Mouse (Mus musculus) kidney, adult 18-20 months (tissue): ENCODE measurements at regions not wholly inside any gene's neighbourhood (a gene's known extent, or its start where the extent isn't known, plus 50 kb on each side); places are given as distances from the start of the nearest gene placed in this dataset.

Experiments
- DNase-seq: peaks from one replicate; pipeline ENCODE4 v3.0.0; 2021

DNA sequence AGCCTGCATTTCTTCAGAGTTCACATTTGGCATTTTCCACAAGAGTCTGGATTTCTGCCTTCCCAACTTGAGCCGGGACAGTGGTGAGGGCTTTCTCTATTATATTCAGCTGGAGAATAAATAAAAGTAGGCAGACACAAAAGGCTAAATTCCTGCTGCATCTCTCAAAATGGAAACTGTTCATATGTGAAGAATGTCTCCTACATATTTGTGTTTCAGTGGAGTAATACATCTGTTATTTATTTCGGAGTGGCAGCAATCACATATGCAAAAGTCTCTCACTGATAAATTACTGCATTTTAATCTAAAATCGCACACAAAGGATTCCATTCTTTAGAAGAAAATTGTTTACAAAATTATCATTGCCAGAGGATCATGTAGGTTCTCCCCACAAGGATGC is 230.9 kb upstream of the Tank start:
- DNase-seq = no peak

DNA sequence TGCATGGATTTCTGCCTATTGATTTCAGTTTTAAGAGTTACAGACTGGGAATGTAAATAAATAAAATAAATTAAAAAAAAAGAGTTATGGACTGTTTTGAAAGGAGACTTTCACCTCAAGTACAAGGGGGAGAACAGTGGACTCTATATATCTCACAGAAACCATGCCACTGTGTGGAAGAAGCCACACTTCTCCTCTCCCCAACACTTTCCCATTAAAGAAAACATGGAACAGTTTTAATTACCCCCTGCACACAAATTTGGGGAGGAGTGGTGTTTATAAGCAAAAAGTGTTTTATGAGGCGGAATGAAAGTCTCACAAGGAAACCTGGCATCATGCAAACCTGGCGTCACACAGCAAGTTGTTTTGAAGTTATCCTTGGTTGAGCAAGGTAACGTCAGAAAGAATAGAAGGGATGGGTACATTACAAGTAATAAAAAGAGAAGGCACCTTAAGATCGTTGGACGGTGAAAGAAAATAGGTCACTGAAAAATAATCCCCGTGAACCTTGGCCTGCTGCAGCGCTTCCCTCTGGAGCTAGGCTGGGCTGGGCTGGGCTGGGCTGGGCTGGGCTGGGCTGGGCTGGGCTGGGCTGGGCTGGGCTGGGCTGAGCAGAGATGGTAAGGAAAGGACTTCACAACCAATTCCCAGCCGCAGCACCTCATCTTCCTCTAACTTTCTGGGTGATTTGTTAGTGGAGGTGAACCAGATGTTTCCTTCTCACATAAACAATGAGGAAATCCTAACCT is 232.2 kb upstream of the Tank start:
- DNase-seq = no peak

DNA sequence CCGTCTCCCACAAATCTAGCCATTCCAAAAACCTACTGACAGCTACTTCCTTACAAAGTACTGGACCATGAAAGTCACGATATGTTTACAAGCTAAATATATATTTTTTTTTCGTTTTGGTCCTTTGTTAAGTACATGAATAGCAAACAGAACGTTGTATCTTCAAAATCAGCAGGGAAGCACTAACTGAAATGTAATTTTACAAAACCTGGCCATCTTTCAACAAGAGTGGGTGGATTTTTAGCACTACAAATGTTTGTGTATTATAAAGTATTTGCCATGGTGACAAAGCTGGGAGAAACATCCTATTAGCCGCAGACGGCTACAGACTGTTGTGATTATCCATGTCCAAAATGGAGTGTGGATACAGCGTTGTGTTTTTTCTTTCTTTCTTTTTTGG is 233.1 kb upstream of the Tank start:
- DNase-seq = no peak

DNA sequence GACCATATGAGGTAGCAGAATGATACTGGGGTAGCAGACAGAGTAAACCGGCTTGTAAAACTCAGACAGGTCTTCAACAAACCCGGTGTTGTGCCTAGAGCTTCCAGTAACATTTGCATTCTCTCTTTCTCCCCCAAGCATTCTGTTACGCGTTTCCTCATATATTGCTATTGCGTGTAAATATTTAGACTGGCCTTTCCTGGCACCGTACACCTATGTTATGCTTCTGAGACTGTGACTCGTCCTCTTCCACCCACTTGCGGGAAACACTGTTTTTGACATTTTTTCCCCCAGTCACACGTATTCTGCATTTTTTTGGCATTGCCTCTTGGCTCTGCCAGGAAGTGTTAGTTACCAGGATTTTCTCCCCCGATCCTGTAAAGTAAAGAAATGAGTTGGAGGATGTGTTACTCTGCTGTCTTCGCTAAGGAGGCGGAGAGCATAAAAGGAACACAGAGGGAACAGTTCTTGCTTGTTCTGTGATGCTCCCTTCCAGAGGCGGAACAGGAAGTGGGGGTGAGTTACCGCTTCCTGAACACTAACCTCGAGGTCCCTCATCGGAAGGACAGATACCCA is 233.7 kb upstream of the Tank start:
- peak; percentile 35 for DNase-seq

DNA sequence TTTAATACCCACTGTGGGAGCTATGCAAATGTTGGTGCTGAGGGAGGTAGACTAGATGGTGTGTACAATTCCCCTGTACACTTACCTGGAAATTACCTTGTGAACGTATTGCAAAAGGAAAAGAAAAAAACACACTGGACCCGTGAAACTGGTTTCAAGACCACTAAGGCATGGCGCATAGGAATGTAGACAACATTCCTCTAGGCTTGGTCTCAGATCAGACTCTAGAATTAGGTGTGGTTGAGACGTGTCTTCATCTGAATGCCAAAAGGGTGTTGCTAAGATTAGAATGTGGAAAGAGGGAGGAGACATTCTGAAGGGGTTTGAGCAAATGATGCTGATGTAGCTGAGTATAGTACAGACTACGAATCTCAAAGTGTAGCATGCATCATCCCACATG is 237.1 kb upstream of the Tank start:
- DNase-seq = no peak

DNA sequence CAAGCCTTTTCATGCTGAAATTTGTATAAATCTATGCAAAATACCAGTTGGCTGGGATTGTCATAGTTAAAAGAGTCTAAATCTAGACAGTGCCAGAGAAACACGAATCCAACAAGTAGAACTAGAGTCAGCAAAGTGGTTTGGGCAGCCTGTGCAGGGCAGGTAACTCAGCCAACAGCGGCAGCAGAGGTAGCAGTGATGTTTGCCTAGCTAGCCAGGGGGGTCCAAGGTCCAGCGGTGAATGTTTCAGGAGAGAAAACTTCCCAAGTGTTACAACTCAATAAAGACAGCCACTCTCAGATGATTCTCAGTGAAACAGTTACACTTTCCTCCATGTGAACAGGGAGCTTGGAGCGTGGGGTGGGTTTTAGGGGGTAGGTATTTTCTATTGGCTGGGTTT is 259.2 kb upstream of the Tank start:
- no peak for DNase-seq

DNA sequence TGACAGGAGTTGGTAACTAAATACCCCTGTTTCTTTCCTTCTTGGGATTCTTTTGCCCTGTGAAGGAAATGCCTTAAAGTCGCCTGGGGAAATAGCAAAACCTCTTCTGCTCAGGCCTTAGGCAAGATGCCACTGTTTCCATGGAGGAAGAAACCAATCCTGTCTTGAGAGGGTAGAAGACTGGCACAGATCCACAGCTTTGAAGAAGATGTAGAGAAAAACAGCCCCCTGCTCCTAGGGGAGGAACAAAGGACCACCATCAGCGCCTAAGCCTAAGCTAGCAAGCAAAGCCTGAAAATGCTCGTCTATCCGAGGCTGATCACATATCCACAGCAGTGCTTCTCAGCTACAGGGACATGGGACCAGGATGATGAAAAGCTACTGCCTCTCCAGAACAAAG is 268.0 kb upstream of the Tank start:
- no peak for DNase-seq

DNA sequence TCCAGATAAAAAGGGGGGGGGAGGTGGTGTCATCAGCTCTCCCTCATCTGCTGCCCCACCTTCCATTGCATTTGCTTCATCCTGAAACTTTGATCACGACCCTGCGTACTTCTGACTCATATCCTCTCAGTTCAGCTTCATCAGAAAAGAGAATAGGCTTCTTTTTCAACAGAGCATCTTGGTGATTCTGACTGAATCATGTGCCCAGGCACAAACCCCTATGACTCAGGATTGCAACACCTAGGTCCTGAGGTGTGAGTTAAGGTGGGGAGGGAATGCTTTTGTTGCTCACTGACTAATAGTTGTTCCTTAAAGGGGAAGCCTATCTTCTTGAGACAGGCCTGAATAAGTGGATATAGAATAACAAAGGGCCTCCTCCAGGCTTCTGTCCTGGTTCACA is 269.2 kb upstream of the Tank start:
- no peak for DNase-seq

DNA sequence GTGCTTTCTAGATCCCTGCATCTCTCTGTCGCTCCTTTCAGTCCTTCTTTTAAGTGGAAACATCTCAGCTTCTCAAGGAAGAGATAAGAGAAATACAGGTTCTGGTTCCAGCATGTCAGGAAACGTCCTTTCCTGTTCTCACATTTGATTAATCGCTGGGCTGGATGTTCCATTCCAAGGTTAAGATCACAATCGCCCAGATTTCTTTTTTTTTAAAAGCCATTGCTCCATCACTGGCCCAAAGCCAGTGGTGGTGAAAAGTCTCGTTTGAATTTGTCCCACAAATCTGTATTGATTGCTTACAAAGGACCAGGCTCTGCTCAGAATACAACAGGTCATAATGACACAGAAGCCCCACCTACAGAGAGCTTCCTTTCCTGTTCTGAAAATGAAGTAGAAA is 281.2 kb upstream of the Tank start:
- DNase-seq = peak; percentile 29

DNA sequence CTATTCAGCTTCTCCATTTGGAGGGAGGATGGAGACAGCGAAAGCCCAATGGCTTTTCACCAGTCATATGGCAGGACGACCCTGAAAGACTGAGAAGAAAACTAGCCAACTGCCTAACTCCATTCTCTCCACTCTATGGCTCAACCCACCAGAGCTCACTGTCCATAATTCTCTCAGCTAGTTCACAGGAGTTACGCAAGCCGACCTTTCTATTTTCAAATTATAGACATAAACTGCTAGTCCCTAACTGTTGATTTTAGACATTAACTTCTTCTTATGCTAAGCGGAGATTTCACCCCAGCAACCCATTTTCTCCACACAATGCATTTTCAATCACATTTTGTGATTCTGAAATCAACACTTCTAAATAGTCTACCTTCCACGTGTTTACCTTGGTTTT is 281.8 kb upstream of the Tank start:
- no peak for DNase-seq

DNA sequence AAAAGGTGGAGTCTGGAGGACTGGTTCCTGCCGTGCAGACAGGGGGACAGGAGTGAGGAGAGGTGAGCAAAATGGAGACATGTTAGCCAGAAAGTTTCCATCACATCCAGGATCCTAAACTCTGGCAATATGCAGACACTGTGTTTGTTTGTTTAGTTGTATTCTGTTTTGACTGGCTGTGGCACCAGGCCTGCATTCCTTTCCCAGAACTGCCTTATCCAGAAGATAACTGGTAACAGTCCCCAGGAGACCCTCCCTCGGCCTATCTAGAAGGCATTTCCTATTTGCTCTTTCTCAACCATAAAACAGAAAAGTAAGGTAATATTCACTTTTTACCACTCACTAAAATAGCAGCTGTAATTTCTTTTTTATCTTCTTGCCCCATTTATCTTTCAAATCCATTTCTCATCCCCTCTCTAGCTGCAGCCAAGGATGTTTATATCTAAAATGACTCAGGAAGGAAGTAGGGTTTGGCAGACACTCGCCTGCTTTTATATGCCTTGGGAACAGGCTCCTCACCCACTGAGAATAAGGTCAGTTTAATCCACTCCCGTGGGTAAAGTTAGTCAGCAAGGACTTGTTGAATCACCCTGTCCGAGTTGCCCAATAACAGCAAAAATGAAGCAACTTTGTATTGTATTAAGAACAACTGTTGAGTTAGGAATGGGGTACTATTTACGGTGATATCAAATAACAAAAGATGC is 283.0 kb upstream of the Tank start:
- peak; percentile 36 for DNase-seq

DNA sequence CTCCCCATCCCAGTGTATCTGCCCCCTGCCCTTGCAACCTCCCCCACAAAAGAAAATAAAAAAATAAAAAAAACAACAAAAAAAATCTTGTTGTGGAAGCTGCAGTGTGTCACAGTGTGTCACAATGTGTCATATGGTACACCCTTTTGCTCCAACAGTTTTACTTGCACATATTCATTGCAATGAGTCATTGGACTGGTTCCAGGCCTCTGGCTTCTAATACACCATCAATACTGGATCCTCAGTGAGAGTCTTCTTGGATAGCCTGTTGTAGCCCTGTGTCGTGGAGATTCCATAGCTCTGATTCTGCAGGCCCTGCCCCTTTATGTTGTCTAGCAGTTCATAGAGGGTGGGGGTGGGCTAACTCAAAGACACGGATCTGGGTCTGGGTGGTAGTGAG is 290.1 kb upstream of the Tank start:
- DNase-seq = no peak

DNA sequence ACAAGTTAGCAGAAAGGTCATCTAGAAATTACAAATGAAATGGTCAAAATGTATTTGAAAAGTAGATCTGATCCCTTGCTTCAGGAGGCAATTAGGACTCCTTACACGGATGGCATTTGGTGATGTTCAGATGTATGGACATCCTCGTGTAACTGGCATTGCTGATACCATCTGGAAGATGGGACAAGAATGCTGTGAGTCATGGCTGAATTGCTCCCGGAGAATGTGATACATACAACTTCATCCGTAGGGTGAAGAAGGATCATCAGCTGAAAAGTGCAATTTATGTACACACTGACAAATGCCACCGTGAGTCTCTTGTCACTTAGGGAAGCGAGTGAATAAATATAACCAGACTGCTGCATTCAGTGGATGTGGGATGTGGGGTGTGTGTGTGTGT is 293.7 kb upstream of the Tank start:
- no peak for DNase-seq

DNA sequence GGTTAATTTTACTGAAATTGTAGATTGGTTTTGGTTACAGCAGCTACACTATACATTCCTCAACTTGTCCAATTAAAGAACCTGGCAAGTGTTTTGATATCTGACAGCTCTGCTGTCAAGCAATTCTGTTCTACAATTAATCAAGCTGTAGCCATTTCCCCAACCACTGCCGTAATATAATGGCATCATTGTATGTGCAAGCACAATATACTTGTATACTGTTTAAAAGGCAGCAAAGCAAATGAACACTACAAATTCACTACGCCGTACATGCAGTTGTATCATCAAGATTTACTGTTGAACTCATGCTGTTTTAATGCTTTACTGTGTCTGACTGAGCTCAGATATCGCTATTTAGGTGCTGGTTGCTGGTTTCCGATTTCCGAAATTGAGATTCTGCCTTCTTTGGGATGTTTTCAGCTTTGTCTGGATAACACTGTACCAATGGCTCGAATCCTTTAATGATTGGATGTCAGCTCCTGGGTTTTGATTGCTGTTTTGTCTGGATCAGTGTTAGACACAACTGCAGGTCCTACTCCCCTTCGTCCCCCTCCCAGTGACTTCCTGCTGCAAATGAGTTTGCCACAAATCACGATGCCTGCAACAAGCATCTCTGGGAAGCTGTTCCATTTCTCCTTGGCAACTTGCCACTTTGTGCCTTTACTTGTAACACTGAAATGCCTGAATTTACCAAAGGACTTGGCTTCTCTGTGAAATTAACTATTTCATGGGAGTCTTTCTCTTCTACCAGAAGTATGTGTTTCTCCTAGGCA is 294.4 kb upstream of the Tank start:
- no peak for DNase-seq

DNA sequence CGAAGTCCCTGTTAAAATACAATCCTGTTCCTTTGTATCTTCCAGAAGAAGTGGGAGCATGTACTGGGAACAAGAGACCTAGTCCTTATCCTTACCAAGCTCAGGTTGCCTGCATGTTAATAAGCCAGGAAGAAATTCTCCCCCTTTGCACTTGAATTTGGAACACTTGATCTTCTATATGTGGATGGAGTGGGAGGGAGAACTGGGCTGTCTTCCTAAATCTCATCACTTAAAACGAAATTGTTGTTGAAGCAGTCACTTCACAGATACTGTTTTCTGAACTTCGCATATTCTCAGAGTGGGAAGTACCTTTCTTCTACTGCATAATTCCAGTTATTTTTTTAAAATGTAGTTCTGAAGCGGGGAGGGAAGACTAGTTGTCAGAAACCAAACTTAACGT is 305.7 kb upstream of the Tank start:
- no peak for DNase-seq

DNA sequence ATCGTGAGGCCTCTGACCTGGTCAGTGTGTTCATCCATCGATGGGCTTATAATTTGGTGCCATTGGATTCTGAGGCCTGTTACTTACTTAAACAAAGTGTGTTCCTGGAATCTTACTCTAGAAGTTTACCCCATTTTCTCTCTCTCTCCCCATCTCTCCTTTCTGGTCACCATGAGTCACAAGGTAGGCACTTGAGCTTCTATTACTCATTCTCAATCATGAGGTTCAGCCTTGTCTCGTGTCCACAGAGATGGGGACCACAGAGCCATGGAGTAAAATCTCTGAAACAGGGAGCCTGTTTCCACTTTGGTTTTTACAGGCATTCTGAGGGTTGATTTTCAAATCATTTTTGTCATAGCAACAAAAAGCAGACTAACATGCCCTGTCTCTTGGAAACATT is 304.7 kb upstream of the Rbms1 start:
- DNase-seq = no peak

DNA sequence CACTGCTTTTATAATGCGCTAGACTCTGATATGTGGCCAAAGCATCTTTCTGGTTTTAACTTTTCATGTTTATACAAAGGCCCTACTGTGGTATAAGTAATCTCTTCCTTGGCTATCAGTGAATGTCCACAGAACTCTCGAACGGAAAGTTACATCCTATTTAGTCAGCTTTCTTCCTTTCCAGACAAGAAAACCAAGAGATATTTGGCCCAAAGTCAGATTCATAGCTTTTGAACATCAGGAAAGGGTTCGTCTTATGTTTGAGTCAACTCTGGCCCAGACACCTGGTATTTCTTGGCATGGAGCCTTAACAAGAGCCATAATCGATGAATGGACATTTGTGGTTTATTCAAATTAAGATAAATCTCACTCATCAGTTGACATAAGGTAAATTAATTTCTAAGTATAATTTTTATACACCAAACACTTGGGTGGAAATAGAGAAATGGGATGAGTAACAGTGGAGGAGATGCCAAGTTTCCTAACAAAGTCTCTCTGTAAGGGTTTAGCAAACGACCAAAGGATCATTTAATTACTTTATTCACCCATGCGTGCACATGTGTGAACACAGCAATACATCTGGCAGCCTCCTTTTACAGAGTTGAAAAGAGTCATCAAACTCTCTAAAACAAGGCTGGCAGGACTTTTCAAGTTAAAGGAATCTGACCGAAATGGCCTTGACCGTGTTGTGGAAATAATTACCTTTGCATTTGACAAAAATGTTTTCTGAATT is 287.2 kb upstream of the Rbms1 start:
- no peak for DNase-seq

DNA sequence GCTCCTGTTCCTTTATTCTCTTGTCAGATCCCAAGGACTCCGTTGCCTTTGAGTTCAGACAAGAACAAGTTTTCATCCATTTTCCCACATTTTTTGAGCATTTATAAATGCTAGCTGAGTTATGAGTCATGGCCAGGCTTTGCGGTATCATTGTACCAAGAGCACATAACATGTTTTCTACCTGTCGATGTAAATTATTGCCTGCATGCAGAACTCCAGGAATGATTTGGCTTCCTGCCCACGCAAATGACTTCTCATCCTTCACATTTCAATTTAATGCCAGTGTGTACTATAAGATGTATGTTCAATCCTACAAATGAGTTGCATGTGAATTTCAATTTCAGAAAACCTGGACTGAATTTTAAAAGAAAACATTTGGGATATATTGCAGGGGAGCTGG is 285.0 kb upstream of the Rbms1 start:
- DNase-seq = no peak

DNA sequence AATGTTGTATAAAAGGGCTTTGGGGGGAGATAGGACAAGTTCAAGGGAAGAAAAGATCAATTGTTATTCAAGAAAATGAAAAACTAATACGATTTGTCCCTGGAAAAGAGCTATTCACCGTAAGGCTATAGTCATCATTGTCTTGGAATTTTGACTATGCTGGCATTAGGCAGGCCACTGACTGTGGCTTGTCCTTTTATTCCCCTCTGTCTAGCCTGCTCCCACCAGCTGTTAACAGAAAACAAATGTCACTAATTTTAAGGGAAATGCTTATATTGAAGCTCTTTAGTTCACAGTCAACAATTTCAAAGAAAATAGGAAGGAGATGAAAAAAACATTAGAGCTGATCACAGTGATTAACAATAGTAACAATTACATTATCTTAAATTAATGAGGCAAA is 284.3 kb upstream of the Rbms1 start:
- DNase-seq = no peak

DNA sequence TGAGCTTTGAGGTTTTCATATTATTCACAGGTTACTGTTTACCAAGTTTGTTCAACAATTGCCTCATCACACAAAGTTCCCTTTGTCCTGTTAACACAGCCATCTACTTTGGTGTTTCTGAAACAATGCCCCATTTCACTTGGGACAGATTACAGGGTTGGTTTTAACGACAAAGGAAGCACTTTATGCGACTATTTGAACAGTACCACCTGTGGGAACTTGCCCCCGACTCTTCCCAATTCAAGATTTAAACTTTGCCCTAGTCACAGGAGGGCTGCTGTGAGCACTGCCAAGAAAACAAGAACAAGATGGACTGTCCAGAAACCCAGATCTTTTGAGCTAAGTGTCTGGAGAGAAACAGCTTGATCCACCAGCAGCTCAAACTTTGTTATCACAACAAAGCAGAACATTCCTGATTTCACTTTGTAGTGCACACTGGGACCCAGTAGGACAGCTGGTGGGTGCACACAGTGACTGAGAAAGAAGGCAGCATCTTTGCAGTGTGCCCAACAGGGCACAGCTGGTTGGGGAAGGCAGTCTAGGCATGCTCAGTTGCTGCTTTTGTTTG is 283.8 kb upstream of the Rbms1 start:
- peak; percentile 3 for DNase-seq

DNA sequence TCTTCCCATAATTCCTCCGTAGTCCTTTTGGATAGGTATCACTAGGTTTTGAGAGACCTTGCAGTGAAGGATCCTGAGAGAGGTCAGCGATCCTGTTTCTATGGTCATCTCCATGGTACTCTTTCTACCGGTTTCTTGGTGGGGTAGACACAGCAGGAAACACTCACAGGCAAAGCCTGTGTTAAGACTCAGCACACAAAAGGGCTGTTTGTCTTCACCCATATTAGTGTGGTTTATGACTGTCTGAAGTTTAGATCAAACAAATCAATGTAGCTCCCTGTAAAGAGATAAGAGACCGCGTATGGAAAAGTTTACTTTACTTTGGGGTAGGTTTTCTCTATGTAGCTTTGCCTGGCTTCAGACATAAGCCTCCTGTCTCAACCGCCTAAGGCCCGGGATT is 282.5 kb upstream of the Rbms1 start:
- DNase-seq = no peak

DNA sequence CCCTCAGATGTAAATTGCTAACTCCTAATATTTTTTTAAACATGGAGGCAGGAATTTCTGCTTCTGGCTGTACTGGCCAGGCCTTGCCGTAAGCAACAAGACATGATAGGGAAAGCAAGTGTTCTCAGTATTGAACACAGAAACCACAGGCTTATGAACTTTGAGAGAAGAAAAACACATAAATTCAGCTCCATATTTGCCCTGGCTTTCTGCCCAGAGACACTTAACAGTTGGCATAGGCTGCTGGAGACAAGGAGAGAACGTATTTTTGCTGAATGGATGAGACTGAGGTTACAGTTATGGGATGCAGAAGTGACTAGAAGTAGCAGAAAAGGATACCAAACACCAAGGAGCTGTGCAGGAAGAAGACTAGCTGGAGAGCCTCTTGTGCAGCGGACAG is 258.7 kb upstream of the Rbms1 start:
- DNase-seq = no peak

DNA sequence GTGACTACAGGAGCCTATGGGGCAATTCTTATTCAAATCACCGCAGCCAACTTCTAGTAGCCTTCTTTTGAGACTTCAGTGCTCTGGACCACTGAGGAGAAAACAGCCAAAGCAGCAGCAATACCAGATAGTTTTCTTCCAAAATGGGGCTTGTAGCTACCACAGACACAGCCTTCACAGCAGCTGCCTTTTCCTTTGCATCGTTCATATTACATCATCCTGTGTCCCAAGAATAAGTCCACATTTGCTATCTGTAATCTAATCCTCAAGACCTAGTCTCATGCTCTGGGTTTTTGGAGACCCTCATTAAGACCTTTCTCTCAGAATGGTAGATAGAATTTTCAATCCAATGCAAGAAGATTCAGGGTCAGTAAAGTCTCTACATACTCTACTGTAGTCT is 258.2 kb upstream of the Rbms1 start:
- DNase-seq = no peak
